Mouse (Mus musculus) forebrain, embryonic 12.5 days (tissue): ENCODE data around the gene Heatr9. TPM values are rescaled to one million over a fixed set of nuclear protein-coding genes. Genes with fewer than 3 reads are reported as not detected.

ENCODE experiments used
- polyA plus RNA-seq: library from polyadenylated mRNA; unstranded; fragments of >200 nt; fragmentation: Nextera tagmentation; extraction: Ambion mirVana; gene quantifications from 2 replicates; pipeline ENCODE4 v1.2.1, GENCODE M21; 2016

Gene Heatr9
- polyA plus RNA-seq, 1 experiment from 2014 or later = 0.10 TPM

Other genes with a start within 250 kb of the Heatr9 start
- gene Slfn14, start 235.4 kb downstream of the Heatr9 start, polyA plus RNA-seq = 0.73 and 0.84 TPM in 2 replicates
- gene Ap2b1, start 223.2 kb downstream of the Heatr9 start, polyA plus RNA-seq = 95.7 and 110 TPM in 2 replicates
- gene Pex12, start 219.6 kb downstream of the Heatr9 start, polyA plus RNA-seq = 15.4 and 18.5 TPM in 2 replicates
- gene Rasl10b, start 113.0 kb downstream of the Heatr9 start, polyA plus RNA-seq = 11.0 and 13.9 TPM in 2 replicates
- 0.08 and 0.22 TPM in 2 replicates for gene Gas2l2, start 92.7 kb downstream of the Heatr9 start, polyA plus RNA-seq
- 0.29 and 0.35 TPM in 2 replicates for gene 1700020L24Rik, start 84.5 kb downstream of the Heatr9 start, polyA plus RNA-seq
- 1.5 and 2.7 TPM in 2 replicates for gene Mmp28, start 59.1 kb downstream of the Heatr9 start, polyA plus RNA-seq
- gene Taf15, start 49.1 kb downstream of the Heatr9 start, polyA plus RNA-seq = 14.7 and 20.0 TPM in 2 replicates
- not detected in 2 replicates for gene Ccl5, start 8.3 kb upstream of the Heatr9 start, polyA plus RNA-seq
- 0.38 and 1.1 TPM in 2 replicates for gene Ccl9, start 56.5 kb upstream of the Heatr9 start, polyA plus RNA-seq
- gene Ccl6, start 70.9 kb upstream of the Heatr9 start, polyA plus RNA-seq = 0.44 and 0.91 TPM in 2 replicates
- not detected in 2 replicates for gene Rpl9-ps1, start 123.4 kb upstream of the Heatr9 start, polyA plus RNA-seq
- gene Ccl3, start 127.2 kb upstream of the Heatr9 start, polyA plus RNA-seq = 0.43 and 1.00 TPM in 2 replicates
- not detected in 2 replicates for gene Ccl4, start 140.4 kb upstream of the Heatr9 start, polyA plus RNA-seq
- gene Wfdc17, start 181.8 kb upstream of the Heatr9 start, polyA plus RNA-seq = not detected in 2 replicates
- not detected in 2 replicates for gene Wfdc18, start 186.8 kb upstream of the Heatr9 start, polyA plus RNA-seq
- gene Wfdc21, start 224.8 kb upstream of the Heatr9 start, polyA plus RNA-seq = not detected in 2 replicates
- 33.5 and 34.9 TPM in 2 replicates for gene Heatr6, start 231.5 kb upstream of the Heatr9 start, polyA plus RNA-seq